21 mouse cellular contexts compared by ENCODE assay signal in genomic region chr16:92039966-92040365, GRCm38 (mm10). TPM values are rescaled to one million over a fixed set of nuclear protein-coding genes. Genes with fewer than 3 reads are reported as not detected.
"Had no signal": no experiment of that assay in that cellular context is flagged by ENCODE, and none has a peak within 500 bp of the region (broad histone marks: within the 10 kb centered on the region; RNA-seq: fewer than 3 reads in every experiment).

No protein-coding gene starts in this region.

- H3K9ac ChIP-seq: limb, embryonic 13.5 days; liver, embryonic 12.5 days; liver, embryonic 15.5 days; lung, embryonic 15.5 days; neural tube, embryonic 12.5 days; neural tube, embryonic 15.5 days; stomach, embryonic 15.5 days had no signal

- ATAC-seq: liver, embryonic 12.5 days had no signal

- H3K27me3 ChIP-seq: limb, embryonic 13.5 days; liver, embryonic 12.5 days; liver, embryonic 15.5 days; neural tube, embryonic 12.5 days; neural tube, embryonic 15.5 days; stomach, embryonic 15.5 days had no signal

- DNase-seq: layer of hippocampus, adult 9-11 months; liver; midbrain, embryonic 14.5 days; right cerebral cortex, adult 18-20 months; right cerebral cortex, postnatal 25 days; spleen, adult 18-20 months; thymus, adult 18-20 months; thymus, postnatal 36 days had no signal

- H3K36me3 ChIP-seq: limb, embryonic 10.5 days; limb, embryonic 13.5 days; liver, embryonic 12.5 days; liver, embryonic 15.5 days; lung, embryonic 15.5 days; midbrain, embryonic 10.5 days; neural tube, embryonic 12.5 days; neural tube, embryonic 15.5 days; stomach, embryonic 15.5 days had no signal

- H3K4me2 ChIP-seq: limb, embryonic 13.5 days; liver, embryonic 12.5 days; liver, embryonic 15.5 days; lung, embryonic 15.5 days; neural tube, embryonic 12.5 days; neural tube, embryonic 15.5 days; stomach, embryonic 15.5 days had no signal

- H3K27ac ChIP-seq: layer of hippocampus, adult 2 months; limb, embryonic 10.5 days; limb, embryonic 13.5 days; liver, embryonic 12.5 days; liver, embryonic 15.5 days; lung, embryonic 15.5 days; midbrain, embryonic 10.5 days; neural tube, embryonic 12.5 days; neural tube, embryonic 15.5 days; stomach, embryonic 15.5 days had no signal

- H3K4me1 ChIP-seq: limb, embryonic 13.5 days; liver, embryonic 12.5 days; liver, embryonic 15.5 days; lung, embryonic 15.5 days; neural tube, embryonic 12.5 days; neural tube, embryonic 15.5 days; stomach, embryonic 15.5 days had no signal

- H3K9me3 ChIP-seq: limb, embryonic 10.5 days; limb, embryonic 13.5 days; liver, embryonic 12.5 days; liver, embryonic 15.5 days; lung, embryonic 15.5 days; midbrain, embryonic 10.5 days; neural tube, embryonic 12.5 days; neural tube, embryonic 15.5 days; stomach, embryonic 15.5 days had no signal

- H3K4me3 ChIP-seq: layer of hippocampus, adult 2 months; limb, embryonic 10.5 days; limb, embryonic 13.5 days; liver, embryonic 12.5 days; liver, embryonic 15.5 days; lung, embryonic 15.5 days; midbrain, embryonic 10.5 days; neural tube, embryonic 12.5 days; neural tube, embryonic 15.5 days; stomach, embryonic 15.5 days had no signal

RNA-seq across cellular contexts. Expression of gene Gm49711, which starts 18.1 kb away (rescaled TPM):
- total RNA-seq: layer of hippocampus, adult 2 months; left cerebral cortex, postnatal 25 days had no signal
- polyA plus RNA-seq: large intestine, adult 2 months; liver, embryonic 12.5 days; liver, embryonic 15.5 days; lung, embryonic 15.5 days; stomach, embryonic 15.5 days; testis, adult 2 months had no signal
